Mouse (Mus musculus) intestine, embryonic 15.5 days (tissue): ENCODE data around the gene Parp9. TPM values are rescaled to one million over a fixed set of nuclear protein-coding genes. Genes with fewer than 3 reads are reported as not detected.
A peak's percentile ranks its signal among the peaks of the same experiment; 100 is the strongest.
"Not testable (repeated sequence)": the region's sequence is repeated elsewhere in the genome, so short reads cannot be mapped to it uniquely, and the experiment has no call there.

ENCODE experiments used
- ATAC-seq: fragments of 200-750 bp; cut with Nextera tagmentation; 2 replicates; pipeline ENCODE4 v1.8.0; 2017; ENCODE audit warnings: moderate TSS enrichment, moderate library complexity
- H3K27ac ChIP-seq: fragments of 300-500 bp; sonication (generic); 2 replicates; pipeline ENCODE4 v1.5.1; 2015; ENCODE audit warnings: mild to moderate bottlenecking, inconsistent platforms
- H3K27me3 ChIP-seq: fragments of 300-500 bp; sonication (generic); replicated peaks from 2 replicates; pipeline ENCODE4 v1.6.1; 2015; ENCODE audit warnings: inconsistent platforms
- H3K36me3 ChIP-seq: fragments of 300-500 bp; sonication (generic); 2 replicates; pipeline ENCODE4 v1.6.1; 2015; ENCODE audit warnings: inconsistent platforms
- H3K4me1 ChIP-seq: fragments of 300-500 bp; sonication (generic); replicated peaks from 2 replicates; pipeline ENCODE4 v1.6.1; 2015; ENCODE audit warnings: inconsistent platforms
- H3K4me2 ChIP-seq: fragments of 300-500 bp; sonication (generic); replicated peaks from 2 replicates; pipeline ENCODE4 v1.6.1; 2015; ENCODE audit warnings: mild to moderate bottlenecking, inconsistent platforms
- H3K4me3 ChIP-seq: fragments of 300-500 bp; sonication (generic); replicated peaks from 2 replicates; pipeline ENCODE4 v1.5.1; 2015; ENCODE audit warnings: inconsistent platforms
- H3K9ac ChIP-seq: fragments of 300-500 bp; sonication (generic); 2 replicates; pipeline ENCODE4 v1.6.1; 2015; ENCODE audit warnings: inconsistent platforms
- H3K9me3 ChIP-seq: fragments of 300-500 bp; sonication (generic); 2 replicates; pipeline ENCODE4 v1.6.1; 2016; ENCODE audit warnings: inconsistent platforms
- WGBS: fragments of 180-500 bp; shearing (Covaris S2); methylation state at CpG from one replicate; pipeline ENCODE4 v1.1.7; 2015; 5-methylcytosine and 5-hydroxymethylcytosine counted together
- polyA plus RNA-seq: library from polyadenylated mRNA; unstranded; fragments of >200 nt; fragmentation: Nextera tagmentation; extraction: Ambion mirVana; gene quantifications from 2 replicates; pipeline ENCODE4 v1.2.1, GENCODE M21; 2015

The Parp9 gene
- polyA plus RNA-seq, 1 experiment from 2014 or later = 14.0 TPM

DNA sequence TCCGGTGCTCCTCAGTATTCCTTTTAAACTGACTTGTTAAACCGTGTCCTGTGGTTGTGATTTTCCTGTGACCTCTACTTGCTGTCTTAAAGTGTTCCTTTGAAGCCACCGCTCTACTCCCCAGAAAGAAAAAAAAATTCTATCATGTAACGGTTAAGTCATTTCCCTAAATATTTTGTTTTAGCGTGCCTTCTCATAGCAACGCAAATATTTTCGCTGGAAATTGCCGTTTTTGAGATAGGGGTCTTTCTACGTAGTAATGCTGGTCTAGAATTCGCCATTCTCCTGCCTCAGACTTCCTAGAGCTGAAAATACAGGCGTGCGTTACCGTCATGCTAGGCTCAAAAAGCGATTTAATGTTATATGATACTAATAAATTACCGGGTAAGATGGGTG, 44.2 kb downstream of the Parp9 start:
- WGBS = 4% methylated on average over 15 of the region's 15 CpGs

DNA sequence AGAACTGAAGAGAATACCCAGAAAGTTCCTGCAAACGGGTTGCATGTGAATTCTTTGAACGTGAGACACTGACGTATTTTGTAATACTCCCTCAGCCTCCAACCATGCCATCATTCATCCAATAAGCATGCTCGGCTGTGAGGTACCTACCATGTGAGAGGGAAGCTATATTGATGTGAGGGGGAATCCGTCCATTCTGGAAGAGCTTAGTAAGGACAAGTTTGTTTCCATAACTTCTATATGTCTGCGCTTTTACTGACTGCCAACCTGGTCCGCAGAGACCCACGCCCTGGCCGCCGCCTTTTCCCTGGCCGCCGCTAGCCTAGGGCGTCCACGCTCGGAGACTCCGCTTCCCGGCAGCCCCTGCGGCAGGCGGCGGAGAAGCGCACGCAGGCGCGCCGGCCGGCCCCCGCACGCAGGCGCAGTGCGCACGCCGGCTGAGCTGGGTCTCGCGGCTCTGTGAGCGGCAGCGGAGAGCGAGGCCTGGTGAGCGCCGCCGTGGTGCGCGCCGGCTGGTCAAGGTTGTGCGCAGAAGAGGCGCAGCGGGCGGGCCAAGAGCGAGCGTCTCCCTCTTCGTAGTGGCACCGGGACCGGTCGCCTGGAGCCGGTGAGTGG, 44.7 kb downstream of the Parp9 start:
- under 1% methylated on average over 54 of the region's 54 CpGs for WGBS

More for the DNA sequence above, 44.2 kb downstream of the Parp9 start:
- H3K4me1 ChIP-seq = peaks cover 5% of the 10 kb centered on the region; the same call in 1 of the 2 replicates
- H3K9ac ChIP-seq = no peak overlapping the region
- H3K36me3 ChIP-seq = no peaks in the 10 kb centered on the region
- no peak overlapping the region for H3K27ac ChIP-seq
- no peak for ATAC-seq
- H3K4me3 ChIP-seq = peak overlapping the region; percentile 88
- peak overlapping the region; percentile 49 for H3K4me2 ChIP-seq
- no peaks in the 10 kb centered on the region for H3K27me3 ChIP-seq
- H3K9me3 ChIP-seq = no peaks in the 10 kb centered on the region

DNA sequence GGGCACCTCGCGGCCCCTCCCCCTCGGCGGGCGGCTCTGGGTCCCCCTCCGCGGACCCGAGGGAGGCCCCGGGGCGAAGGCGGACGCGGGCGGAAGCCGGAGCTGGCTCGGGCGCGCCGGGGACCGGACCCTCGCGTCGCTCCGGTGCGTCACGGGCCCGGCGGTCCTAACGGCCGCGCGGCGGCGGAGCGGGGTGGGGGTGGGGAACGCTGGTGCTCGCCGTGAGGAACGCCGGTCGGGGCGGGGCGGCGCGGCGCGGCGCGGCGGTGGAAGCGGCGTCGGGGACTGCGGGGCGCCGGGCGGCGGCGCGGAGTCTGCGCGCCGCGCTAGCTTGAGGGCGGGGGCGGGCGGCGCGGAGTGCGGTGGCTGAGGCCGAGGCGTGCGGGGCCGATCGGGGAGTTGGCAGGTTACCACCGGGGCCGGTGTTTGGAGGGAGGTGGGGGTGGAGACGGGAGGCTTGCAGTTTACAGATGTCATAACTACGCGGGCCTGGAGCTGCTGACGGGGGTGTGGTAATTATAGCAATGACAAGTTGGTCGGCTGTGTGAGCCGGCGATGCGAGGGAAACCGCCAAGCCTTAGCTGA, 45.3 kb downstream of the Parp9 start:
- H3K4me3 ChIP-seq = peak overlapping the region; percentile 88
- 1% methylated on average over 65 of the region's 86 CpGs for WGBS
- H3K27me3 ChIP-seq = no peaks in the 10 kb centered on the region
- peak overlapping the region; percentile 91 for H3K9ac ChIP-seq
- peak; percentile 82 for ATAC-seq
- H3K4me2 ChIP-seq = peak overlapping the region; percentile 49
- peak overlapping the region; percentile 99 for H3K27ac ChIP-seq
- no peaks in the 10 kb centered on the region for H3K36me3 ChIP-seq
- peaks cover 5% of the 10 kb centered on the region; the same call in 1 of the 2 replicates for H3K4me1 ChIP-seq
- H3K9me3 ChIP-seq = no peaks in the 10 kb centered on the region

More for the DNA sequence above, 44.7 kb downstream of the Parp9 start:
- no peaks in the 10 kb centered on the region for H3K27me3 ChIP-seq
- H3K4me2 ChIP-seq = peak overlapping the region; percentile 49
- peak overlapping the region; percentile 88 for H3K4me3 ChIP-seq
- peak; percentile 95 for ATAC-seq
- peaks cover 5% of the 10 kb centered on the region; the same call in 1 of the 2 replicates for H3K4me1 ChIP-seq
- H3K27ac ChIP-seq = peak overlapping the region; percentile 99
- H3K9me3 ChIP-seq = no peaks in the 10 kb centered on the region
- no peaks in the 10 kb centered on the region for H3K36me3 ChIP-seq
- H3K9ac ChIP-seq = peak overlapping the region; percentile 91

DNA sequence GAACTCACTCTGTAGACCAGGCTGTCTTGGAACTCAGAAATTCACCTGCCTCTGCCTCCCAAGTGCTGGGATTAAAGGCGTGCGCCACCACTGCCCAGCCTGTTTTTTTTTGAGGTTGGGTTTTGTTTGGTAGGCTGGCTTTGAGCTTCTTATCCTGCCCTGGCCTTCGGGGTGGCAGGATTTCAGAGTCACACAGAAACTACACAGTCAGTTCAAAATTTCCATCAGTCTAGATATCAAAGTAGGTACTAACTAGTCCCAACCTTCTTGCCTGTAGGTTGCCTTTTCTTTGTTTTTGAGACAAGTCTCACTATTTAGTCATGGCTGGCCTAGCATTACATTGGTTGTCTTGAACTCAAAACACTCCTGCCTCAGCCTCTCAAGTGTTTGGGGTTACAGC, 46.2 kb downstream of the Parp9 start:
- H3K36me3 ChIP-seq = no peaks in the 10 kb centered on the region

GRCm38 (mm10) chr16:35987930-35988329, 49.7 kb downstream of the Parp9 start:
- 63% methylated on average over 1 of the region's 1 CpGs for WGBS
- Histone ChIP-seq H3K4me1 (peaks cover 5% of the 10 kb centered on the region; the same call in 1 of the 2 replicates), H3K36me3 (no peaks in the 10 kb centered on the region), H3K9ac (no peak overlapping the region), H3K4me2 (no peak overlapping the region), H3K9me3 (no peaks in the 10 kb centered on the region), H3K27me3 (no peaks in the 10 kb centered on the region), H3K27ac (no peak overlapping the region), H3K4me3 (no peak overlapping the region)
- no peak for ATAC-seq

More for the DNA sequence above, 46.2 kb downstream of the Parp9 start:
- H3K4me1 ChIP-seq = peaks cover 5% of the 10 kb centered on the region; the same call in 1 of the 2 replicates
- no peaks in the 10 kb centered on the region for H3K9me3 ChIP-seq
- no peak overlapping the region for H3K9ac ChIP-seq
- H3K27ac ChIP-seq = no peak overlapping the region
- H3K4me2 ChIP-seq = peak overlapping the region; percentile 49
- no peak for ATAC-seq
- no peaks in the 10 kb centered on the region for H3K27me3 ChIP-seq
- H3K4me3 ChIP-seq = peak overlapping the region; percentile 88
- 60% methylated on average over 3 of the region's 3 CpGs for WGBS

DNA sequence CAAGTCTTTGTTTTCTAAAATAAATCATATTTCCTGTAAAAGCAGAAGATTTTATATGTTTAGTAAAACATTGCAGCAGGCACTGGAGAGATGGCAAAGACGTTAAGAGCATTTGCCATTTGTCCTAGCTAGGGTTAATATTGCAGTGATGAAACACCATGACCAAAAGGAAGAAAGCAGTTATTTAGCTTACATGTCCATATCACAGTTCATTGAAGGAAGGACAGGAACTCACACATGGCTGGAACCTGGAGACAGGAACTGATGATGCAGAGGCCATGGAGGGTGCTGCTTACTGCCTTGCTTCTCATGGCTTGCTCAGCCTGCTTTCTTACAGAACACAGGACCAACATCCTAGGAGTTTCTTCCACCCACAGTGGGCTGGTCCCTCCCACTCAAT, 54.1 kb downstream of the Parp9 start:
- H3K27ac ChIP-seq = no peak overlapping the region
- no peak overlapping the region for H3K4me2 ChIP-seq
- H3K9me3 ChIP-seq = no peaks in the 10 kb centered on the region
- H3K27me3 ChIP-seq = no peaks in the 10 kb centered on the region
- no peak for ATAC-seq
- no peaks in the 10 kb centered on the region for H3K36me3 ChIP-seq
- WGBS = 68% methylated on average over 1 of the region's 1 CpGs
- no peak overlapping the region for H3K9ac ChIP-seq
- H3K4me1 ChIP-seq = no peaks in the 10 kb centered on the region
- no peak overlapping the region for H3K4me3 ChIP-seq

GRCm38 (mm10) chr16:35993316-35993715, 55.0 kb downstream of the Parp9 start:
- Histone ChIP-seq H3K9ac (no peak overlapping the region), H3K4me3 (no peak overlapping the region), H3K27me3 (no peaks in the 10 kb centered on the region), H3K4me2 (no peak overlapping the region), H3K4me1 (no peaks in the 10 kb centered on the region), H3K9me3 (no peaks in the 10 kb centered on the region), H3K27ac (no peak overlapping the region), H3K36me3 (no peaks in the 10 kb centered on the region)
- whole genome bisulfite sequencing = 88% methylated on average over 3 of the region's 3 CpGs
- ATAC-seq = no peak

GRCm38 (mm10) chr16:35998852-35999251, 60.6 kb downstream of the Parp9 start:
- not testable (repeated sequence) for H3K9ac ChIP-seq, ATAC-seq, H3K9me3 ChIP-seq, H3K36me3 ChIP-seq, H3K27me3 ChIP-seq, H3K4me2 ChIP-seq, H3K4me1 ChIP-seq, H3K27ac ChIP-seq, H3K4me3 ChIP-seq
- WGBS = 91% methylated on average over 4 of the region's 4 CpGs

DNA sequence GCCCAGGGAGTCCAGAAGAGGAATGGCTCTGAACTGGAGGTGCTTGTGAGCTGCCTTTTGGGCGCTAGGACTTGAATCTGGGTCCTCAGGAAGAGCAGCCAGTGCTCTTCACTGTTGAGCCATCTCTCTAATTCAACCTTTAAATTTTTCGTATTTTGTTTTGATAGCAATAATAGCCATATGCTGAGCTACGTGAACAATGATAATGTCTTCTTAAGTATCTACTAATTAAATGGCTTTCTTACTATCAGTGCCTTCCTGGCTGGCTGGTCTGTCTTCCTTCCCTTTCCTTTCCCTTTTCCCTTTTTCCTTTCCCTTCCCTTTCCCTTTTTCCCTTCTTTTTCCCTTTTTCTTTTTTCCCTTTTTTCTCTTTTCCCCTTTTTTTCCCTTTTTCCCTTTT, 70.1 kb downstream of the Parp9 start:
- ATAC-seq = no peak
- H3K9me3 ChIP-seq = no peaks in the 10 kb centered on the region
- H3K4me1 ChIP-seq = no peaks in the 10 kb centered on the region
- H3K36me3 ChIP-seq = no peaks in the 10 kb centered on the region
- H3K27me3 ChIP-seq = no peaks in the 10 kb centered on the region
- 90% methylated on average over 3 of the region's 3 CpGs for WGBS
- H3K9ac ChIP-seq = no peak overlapping the region
- no peak overlapping the region for H3K4me2 ChIP-seq
- H3K4me3 ChIP-seq = no peak overlapping the region
- H3K27ac ChIP-seq = no peak overlapping the region

GRCm38 (mm10) chr16:36016335-36016734, 78.1 kb downstream of the Parp9 start:
- H3K36me3 ChIP-seq = 0 out of 2 replicates have a peak, but pooled peaks cover under 1% of the 10 kb centered on the region
- H3K27me3 ChIP-seq = no peaks in the 10 kb centered on the region
- H3K4me2 ChIP-seq = no peak overlapping the region
- 100% methylated on average over 1 of the region's 1 CpGs for WGBS
- ATAC-seq = no peak
- no peak overlapping the region for H3K4me3 ChIP-seq
- H3K9me3 ChIP-seq = no peaks in the 10 kb centered on the region
- no peak overlapping the region for H3K27ac ChIP-seq
- no peaks in the 10 kb centered on the region for H3K4me1 ChIP-seq
- H3K9ac ChIP-seq = no peak overlapping the region

Other genes with a start within 250 kb of the Parp9 start
- 12.0 and 13.2 TPM in 2 replicates for gene Dirc2, start 169.1 kb upstream of the Parp9 start, polyA plus RNA-seq
- 17.6 and 18.4 TPM in 2 replicates for gene Hspbap1, start 168.1 kb upstream of the Parp9 start, polyA plus RNA-seq
- 1.2 and 2.2 TPM in 2 replicates for gene Parp14, start 66.9 kb upstream of the Parp9 start, polyA plus RNA-seq
- gene Dtx3l, start 681 bp downstream of the Parp9 start, polyA plus RNA-seq = 8.6 TPM in 2 replicates
- gene Kpna1, start 40.3 kb downstream of the Parp9 start, polyA plus RNA-seq = 34.9 and 40.2 TPM in 2 replicates
- 7.0 and 7.8 TPM in 2 replicates for gene Wdr5b, start 102.7 kb downstream of the Parp9 start, polyA plus RNA-seq
- 465 and 500 TPM in 2 replicates for gene Fam162a, start 133.1 kb downstream of the Parp9 start, polyA plus RNA-seq
- 111 and 125 TPM in 2 replicates for gene Ccdc58, start 133.2 kb downstream of the Parp9 start, polyA plus RNA-seq
- gene Csta1, start 192.8 kb downstream of the Parp9 start, polyA plus RNA-seq = 0.08 and 0.09 TPM in 2 replicates
- 1.1 and 1.2 TPM in 2 replicates for gene Stfa2l1, start 218.3 kb downstream of the Parp9 start, polyA plus RNA-seq
- gene Gm5483, start 245.7 kb downstream of the Parp9 start, polyA plus RNA-seq = 3.3 and 5.7 TPM in 2 replicates